Mouse (Mus musculus): ENCODE measurements around the gene Kcnq1.

DNA sequence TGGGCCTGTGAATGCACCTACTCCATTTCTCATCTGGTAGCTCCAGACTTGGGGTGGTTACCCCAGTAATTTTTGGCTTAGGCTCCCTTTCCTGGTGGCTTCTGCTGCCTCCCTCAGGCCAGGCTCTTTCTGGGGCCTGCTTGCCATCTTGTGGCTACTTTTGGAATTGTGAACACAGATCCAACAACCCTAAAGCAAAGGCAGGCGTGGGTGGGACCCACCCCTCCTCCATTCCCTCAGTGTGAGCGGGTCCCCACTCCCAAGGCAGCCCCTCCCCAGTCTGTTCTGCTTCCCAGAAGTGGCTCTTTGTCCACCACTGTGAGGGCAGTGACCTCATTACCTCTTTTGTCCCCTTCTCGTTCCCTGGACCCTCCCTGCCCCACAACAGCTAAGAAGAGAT lies 46.2 kb downstream of the Kcnq1 start:
- no peak for TF ChIP-seq POLR2A (IDR thresholded peaks at IDR 0.05; ENCODE audit: low read depth, low read length)
- no peak for TF ChIP-seq CTCF (IDR thresholded peaks at IDR 0.05; ENCODE audit: extremely low read depth, insufficient read depth, insufficient read length, insufficient replicate concordance)
